Mouse (Mus musculus) small intestine, adult 2 months (tissue): ENCODE measurements at regions not wholly inside any gene's neighbourhood (a gene's known extent, or its start where the extent isn't known, plus 50 kb on each side); places are given as distances from the start of the nearest gene placed in this dataset.

Experiments used
- H3K27ac ChIP-seq: fragments of 200-500 bp; 2 replicates; pipeline ENCODE4 v1.5.1; 2012; ENCODE audit warnings: low read depth, low read length, control low read depth, inconsistent platforms; ENCODE audit not compliant: insufficient read depth
- H3K27me3 ChIP-seq: fragments of 200-500 bp; 2 replicates; pipeline ENCODE4 v1.6.1; 2012; ENCODE audit warnings: mild to moderate bottlenecking, moderate library complexity, low read length, inconsistent platforms; ENCODE audit not compliant: control insufficient read depth, insufficient read depth
- H3K36me3 ChIP-seq: fragments of 200-500 bp; 2 replicates; pipeline ENCODE4 v1.6.1; 2012; ENCODE audit warnings: mild to moderate bottlenecking, low read length, control low read depth, inconsistent platforms; ENCODE audit not compliant: control insufficient read depth, insufficient read depth
- H3K4me1 ChIP-seq: fragments of 200-500 bp; 2 replicates; pipeline ENCODE4 v1.6.1; 2012; ENCODE audit warnings: low read length, inconsistent platforms, mixed read lengths; ENCODE audit not compliant: control insufficient read depth, insufficient read depth, insufficient read length
- H3K4me3 ChIP-seq: fragments of 200-500 bp; 2 replicates; pipeline ENCODE4 v1.5.1; 2012; ENCODE audit warnings: low read depth, mild to moderate bottlenecking, control low read depth, inconsistent platforms, low read length, moderate library complexity
- CTCF ChIP-seq: fragments of 200-500 bp; IDR thresholded peaks from 2 replicates; pipeline ENCODE4 v1.5.1; 2012; ENCODE audit warnings: low read depth, mild to moderate bottlenecking, control low read depth, inconsistent platforms, low read length, moderate library complexity, mixed read lengths; ENCODE audit not compliant: insufficient replicate concordance, insufficient read length; ENCODE audit errors: extremely low read depth
- POLR2A ChIP-seq: fragments of 200-500 bp; IDR thresholded peaks from 2 replicates; pipeline ENCODE4 v1.6.1; 2012; ENCODE audit warnings: low read depth, mild to moderate bottlenecking, control low read depth, inconsistent platforms, low read length, moderate library complexity
- WGBS: fragments of 180-500 bp; shearing (Covaris S2); methylation state at CpG from one replicate; pipeline ENCODE4 v1.1.7; 2018; 5-methylcytosine and 5-hydroxymethylcytosine counted together

GRCm38 (mm10) chr7:133202092-133202880 is 78.1 kb upstream of the Ctbp2 start:
- Histone ChIP-seq H3K27ac (no peak overlapping the region), H3K4me1 (no peaks in the 10 kb centered on the region), H3K4me3 (no peak overlapping the region), H3K36me3 (no peaks in the 10 kb centered on the region), H3K27me3 (no peaks in the 10 kb centered on the region)
- TF ChIP-seq POLR2A: no peak
- TF ChIP-seq CTCF: no peak
- 74% methylated on average over 13 of the region's 13 CpGs for WGBS

DNA sequence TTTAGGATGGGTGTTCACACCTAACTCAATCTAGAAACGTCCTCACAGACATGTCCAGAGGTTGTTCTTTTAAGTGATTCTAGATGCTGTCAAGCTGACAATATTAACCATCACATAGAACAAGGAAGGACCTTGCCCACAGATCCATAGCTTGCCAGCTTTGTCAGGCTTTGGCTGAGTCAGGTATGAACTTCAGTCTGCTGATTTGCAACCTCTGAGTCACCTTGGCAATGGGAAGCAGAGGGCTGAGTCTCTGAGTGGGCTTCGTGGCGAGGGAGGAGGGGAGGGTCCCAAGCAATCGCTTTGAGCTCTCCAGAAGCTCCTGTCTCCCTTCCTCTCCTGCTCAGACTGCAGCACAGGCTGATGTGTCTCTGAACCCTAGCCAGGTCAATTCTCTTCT is 74.9 kb upstream of the Ctbp2 start:
- no peak overlapping the region for H3K27ac ChIP-seq
- WGBS: 56% methylated on average over 4 of the region's 4 CpGs
- TF ChIP-seq CTCF: no peak
- no peak for TF ChIP-seq POLR2A

DNA sequence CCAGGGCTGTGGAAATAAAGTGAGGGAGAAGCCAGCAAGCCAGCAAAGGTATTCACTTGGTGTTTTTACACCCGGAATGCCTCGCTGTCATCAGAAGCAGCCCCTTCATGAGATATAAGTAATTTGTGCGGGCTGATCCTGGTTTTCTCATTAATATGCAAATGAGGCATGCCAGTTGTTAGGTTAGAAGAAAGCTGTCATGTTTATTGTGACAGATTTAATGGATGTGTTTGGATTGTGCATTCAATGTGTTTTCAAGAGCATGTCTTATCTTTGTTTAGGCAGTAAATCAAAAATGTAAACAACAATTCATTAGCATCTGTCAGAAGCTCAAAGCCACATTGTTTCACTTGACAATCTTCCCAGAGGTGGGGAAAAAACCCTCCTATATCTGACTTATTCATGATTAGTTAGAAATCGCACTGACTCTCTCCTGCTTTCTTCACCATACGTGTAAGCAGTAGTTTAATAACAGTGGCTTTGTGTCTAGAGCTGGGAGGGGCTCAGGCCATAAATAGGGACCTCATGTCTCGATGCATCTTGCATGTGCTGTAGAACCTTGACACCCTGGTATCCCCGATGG is 65.8 kb upstream of the Ctbp2 start:
- H3K36me3 ChIP-seq: no peaks in the 10 kb centered on the region
- WGBS: 51% methylated on average over 7 of the region's 7 CpGs
- H3K4me1 ChIP-seq: no peaks in the 10 kb centered on the region
- H3K27me3 ChIP-seq: no peaks in the 10 kb centered on the region
- no peak for TF ChIP-seq POLR2A
- TF ChIP-seq CTCF: no peak
- no peak overlapping the region for H3K27ac ChIP-seq
- no peak overlapping the region for H3K4me3 ChIP-seq

More for the DNA sequence above, 74.9 kb upstream of the Ctbp2 start:
- H3K4me1 ChIP-seq: no peaks in the 10 kb centered on the region
- no peaks in the 10 kb centered on the region for H3K36me3 ChIP-seq
- H3K27me3 ChIP-seq: no peaks in the 10 kb centered on the region
- no peak overlapping the region for H3K4me3 ChIP-seq

- no peaks in the 10 kb centered on the region for H3K36me3 ChIP-seq
- peak overlapping the region; percentile 73 for H3K27ac ChIP-seq
- no peaks in the 10 kb centered on the region for H3K4me1 ChIP-seq
- H3K27me3 ChIP-seq: no peaks in the 10 kb centered on the region
- peak overlapping the region; percentile 46 for H3K4me3 ChIP-seq
- WGBS: 10% methylated on average over 12 of the region's 12 CpGs
- peak; percentile 60; the same call in 1 of the 2 replicates for TF ChIP-seq CTCF
- no peak for TF ChIP-seq POLR2A
Measured at GRCm38 (mm10) chr7:133185931-133186601, 61.9 kb upstream of the Ctbp2 start.

GRCm38 (mm10) chr7:133184905-133185594 is 60.9 kb upstream of the Ctbp2 start:
- 58% methylated on average over 16 of the region's 16 CpGs for WGBS
- no peak overlapping the region for H3K27ac ChIP-seq
- TF ChIP-seq POLR2A: no peak
- TF ChIP-seq CTCF: no peak

GRCm38 (mm10) chr7:133181388-133181787 is 57.2 kb upstream of the Ctbp2 start:
- no peaks in the 10 kb centered on the region for H3K27me3 ChIP-seq
- H3K4me3 ChIP-seq: no peak overlapping the region
- no peaks in the 10 kb centered on the region for H3K36me3 ChIP-seq
- WGBS: 54% methylated on average over 2 of the region's 2 CpGs
- TF ChIP-seq POLR2A (no peak), CTCF (no peak)
- no peaks in the 10 kb centered on the region for H3K4me1 ChIP-seq
- H3K27ac ChIP-seq: no peak overlapping the region

More at GRCm38 (mm10) chr7:133184905-133185594, 60.9 kb upstream of the Ctbp2 start:
- Histone ChIP-seq H3K4me3 (no peak overlapping the region), H3K4me1 (no peaks in the 10 kb centered on the region), H3K36me3 (no peaks in the 10 kb centered on the region), H3K27me3 (no peaks in the 10 kb centered on the region)

GRCm38 (mm10) chr7:133177179-133177575 is 53.0 kb upstream of the Ctbp2 start:
- WGBS: 79% methylated on average over 4 of the region's 4 CpGs
- no peak for TF ChIP-seq CTCF
- no peak for TF ChIP-seq POLR2A
- Histone ChIP-seq H3K27ac (no peak overlapping the region), H3K4me1 (no peaks in the 10 kb centered on the region), H3K27me3 (no peaks in the 10 kb centered on the region), H3K4me3 (no peak overlapping the region), H3K36me3 (no peaks in the 10 kb centered on the region)
